Mouse (Mus musculus) cerebellum, adult 2 months (tissue): ENCODE measurements around the gene Map3k1. TPM values are rescaled to one million over a fixed set of nuclear protein-coding genes. Genes with fewer than 3 reads are reported as not detected.
A peak's percentile ranks its signal among the peaks of the same experiment; 100 is the strongest.

ENCODE experiments used
- DNase-seq, 2 experiments: peaks; one replicate each; pipeline ENCODE4 v3.0.0; 2021
- H3K27ac ChIP-seq: fragments of 200-500 bp; 2 replicates; pipeline ENCODE4 v1.5.1; 2012; ENCODE audit warnings: low read length, control low read depth, inconsistent platforms; ENCODE audit not compliant: insufficient read depth
- H3K27me3 ChIP-seq: fragments of 200-500 bp; 2 replicates; pipeline ENCODE4 v1.6.1; 2012; ENCODE audit warnings: inconsistent platforms, mild to moderate bottlenecking, low read length, moderate library complexity; ENCODE audit not compliant: control insufficient read depth, insufficient read depth
- H3K4me1 ChIP-seq: fragments of 200-500 bp; 2 replicates; pipeline ENCODE4 v1.6.1; 2011; ENCODE audit warnings: low read length; ENCODE audit not compliant: control insufficient read depth, insufficient read depth
- H3K4me3 ChIP-seq: fragments of 200-500 bp; replicated peaks from 2 replicates; pipeline ENCODE3; 2011; ENCODE audit warnings: mild to moderate bottlenecking, low read depth, low read length, control low read depth; ENCODE audit not compliant: insufficient read depth
- CTCF ChIP-seq: fragments of 200-500 bp; IDR thresholded peaks from 2 replicates; pipeline ENCODE4 v1.5.1; 2011; ENCODE audit warnings: low read depth, mild to moderate bottlenecking, control low read depth, low read length, moderate library complexity, borderline replicate concordance; ENCODE audit not compliant: insufficient read depth
- POLR2A ChIP-seq: fragments of 200-500 bp; IDR thresholded peaks from 2 replicates; pipeline ENCODE4 v1.6.1; 2011; ENCODE audit warnings: low read length, control low read depth, borderline replicate concordance; ENCODE audit not compliant: insufficient read depth
- WGBS: fragments of 180-500 bp; shearing (Covaris S2); methylation state at CpG from one replicate; pipeline ENCODE4 v1.1.7; 2018; 5-methylcytosine and 5-hydroxymethylcytosine counted together
- polyA plus RNA-seq: library from polyadenylated mRNA; depleted of rRNA; stranded (reverse); fragments of >200 nt; gene quantifications from 2 replicates; pipeline ENCODE4 v1.2.3, GENCODE M21; 2012; rRNA removed

The Map3k1 gene
- polyA plus RNA-seq: 12.3 and 13.6 TPM in 2 replicates

DNA sequence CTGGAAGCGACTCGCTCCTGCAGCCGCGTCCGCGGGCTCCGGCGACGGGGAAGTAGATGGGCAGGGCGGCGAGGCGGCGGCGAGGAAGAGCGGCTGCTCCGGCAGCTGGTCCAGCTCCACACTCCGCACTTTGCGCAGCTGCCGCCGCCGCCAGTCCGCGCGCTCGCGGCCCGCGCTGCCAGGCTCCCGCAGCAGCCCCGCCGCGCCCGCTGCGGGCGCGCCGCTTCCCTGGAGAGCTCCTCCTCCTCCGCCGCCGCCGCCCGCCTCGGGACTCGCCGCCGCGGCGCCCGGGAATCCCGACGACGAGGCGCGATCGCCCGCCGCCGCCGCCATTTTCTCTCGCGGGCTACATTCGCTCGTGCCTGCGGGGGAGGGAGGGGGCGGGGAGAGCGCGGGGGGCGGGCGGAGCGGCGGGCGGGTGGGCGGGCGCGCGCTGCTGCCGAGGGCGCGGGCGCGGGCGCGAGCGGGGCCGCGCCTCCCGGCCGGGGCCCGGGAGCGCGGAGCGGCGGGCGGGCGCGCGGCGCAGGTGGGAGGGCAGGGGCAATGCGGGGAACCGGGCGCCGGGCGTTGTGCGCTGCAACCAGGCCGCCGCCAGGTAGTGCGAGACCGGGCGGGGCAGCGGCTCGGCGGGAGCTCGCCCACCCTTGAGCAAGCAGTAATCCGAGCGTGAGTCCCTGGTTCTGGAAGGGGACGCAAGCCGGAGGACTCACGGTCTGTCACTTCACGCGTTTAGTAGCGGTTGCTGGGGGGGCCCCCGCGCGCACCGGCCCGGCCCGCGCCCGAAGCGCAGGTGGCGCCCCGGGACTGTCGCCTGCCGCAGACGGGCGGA, at the start of gene Map3k1:
Gene Map3k1 (minus strand): TSS at position 357 of the 829 bp plus-strand sequence.
- peak; percentile 76 to 83 for DNase-seq
- peak within 1 kb of the TSS; percentile 96 for H3K27ac ChIP-seq
- H3K27me3 ChIP-seq: 0 out of 2 replicates have a peak, but pooled peaks cover 1% of the 10 kb centered on the region
- H3K4me1 ChIP-seq: peaks cover 6% of the 10 kb centered on the region; the same call in 1 of the 2 replicates
- H3K4me3 ChIP-seq: peak within 1 kb of the TSS; percentile 95
- TF ChIP-seq POLR2A (peak; percentile 49), CTCF (no peak)
- under 1% methylated on average over 115 of the region's 136 CpGs for whole genome bisulfite sequencing

- Histone ChIP-seq H3K4me1 (no peaks in the 10 kb centered on the region), H3K27me3 (no peaks in the 10 kb centered on the region), H3K4me3 (no peak overlapping the region), H3K27ac (no peak overlapping the region)
- peak in 1 of 2 experiments; percentile 26 for DNase-seq
- 32% methylated on average over 7 of the region's 7 CpGs for WGBS
- TF ChIP-seq POLR2A (no peak), CTCF (no peak)
Measured at GRCm38 (mm10) chr13:111856786-111857455, 48.1 kb upstream of the Map3k1 start.

- Histone ChIP-seq H3K4me1 (no peaks in the 10 kb centered on the region), H3K27me3 (no peaks in the 10 kb centered on the region), H3K4me3 (no peak overlapping the region), H3K27ac (no peak overlapping the region)
- TF ChIP-seq POLR2A: no peak
- no peak for TF ChIP-seq CTCF
- 97% methylated on average over 7 of the region's 7 CpGs for WGBS
- no peak for DNase-seq
Measured at GRCm38 (mm10) chr13:111856232-111856631, 47.4 kb upstream of the Map3k1 start.

GRCm38 (mm10) chr13:111852451-111853224, 43.8 kb upstream of the Map3k1 start:
- no peak overlapping the region for H3K4me3 ChIP-seq
- TF ChIP-seq POLR2A (no peak), CTCF (no peak)
- no peak overlapping the region for H3K27ac ChIP-seq
- no peaks in the 10 kb centered on the region for H3K27me3 ChIP-seq
- 88% methylated on average over 9 of the region's 9 CpGs for WGBS
- no peaks in the 10 kb centered on the region for H3K4me1 ChIP-seq
- no peak for DNase-seq

DNA sequence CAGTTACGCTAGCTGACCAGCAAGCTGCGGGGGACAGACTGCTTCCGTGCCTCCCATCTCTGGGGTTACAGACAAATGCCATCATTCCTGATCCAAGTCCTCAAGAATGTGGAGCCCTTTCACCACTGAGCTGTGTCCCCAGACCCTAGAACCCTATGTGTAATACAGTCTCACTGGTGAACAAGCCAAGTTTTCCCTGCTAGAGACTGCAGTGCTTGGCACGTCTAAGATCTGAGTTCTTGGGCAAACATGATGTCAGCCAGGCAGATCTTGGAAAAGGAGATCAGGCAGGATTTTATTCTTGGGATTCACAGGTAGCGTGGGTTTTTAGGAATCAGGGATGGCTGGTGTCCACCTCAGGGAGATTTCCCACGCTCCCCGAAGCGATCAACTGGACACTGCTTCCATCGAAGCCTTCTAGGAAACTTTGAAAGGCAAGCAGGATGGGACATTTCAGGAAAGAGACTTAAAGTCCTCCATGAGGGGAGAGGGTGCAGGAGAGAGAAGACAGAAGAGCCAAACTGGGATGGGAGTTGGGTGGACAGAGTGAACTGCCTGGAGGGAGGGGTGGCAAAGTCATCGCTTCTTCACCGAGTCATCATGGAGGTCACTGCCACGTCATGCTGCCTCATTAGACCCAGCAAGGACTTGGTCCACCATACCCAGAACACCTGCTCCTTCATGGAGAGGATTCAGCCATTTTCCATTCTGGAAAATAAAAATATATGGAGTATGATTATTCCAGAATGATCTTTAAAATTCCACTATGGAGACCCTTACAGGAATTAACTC, 41.4 kb upstream of the Map3k1 start:
- no peak overlapping the region for H3K27ac ChIP-seq
- H3K27me3 ChIP-seq: no peaks in the 10 kb centered on the region
- no peaks in the 10 kb centered on the region for H3K4me1 ChIP-seq
- no peak for DNase-seq
- 88% methylated on average over 12 of the region's 12 CpGs for WGBS
- no peak overlapping the region for H3K4me3 ChIP-seq
- TF ChIP-seq CTCF: no peak
- TF ChIP-seq POLR2A: no peak

DNA sequence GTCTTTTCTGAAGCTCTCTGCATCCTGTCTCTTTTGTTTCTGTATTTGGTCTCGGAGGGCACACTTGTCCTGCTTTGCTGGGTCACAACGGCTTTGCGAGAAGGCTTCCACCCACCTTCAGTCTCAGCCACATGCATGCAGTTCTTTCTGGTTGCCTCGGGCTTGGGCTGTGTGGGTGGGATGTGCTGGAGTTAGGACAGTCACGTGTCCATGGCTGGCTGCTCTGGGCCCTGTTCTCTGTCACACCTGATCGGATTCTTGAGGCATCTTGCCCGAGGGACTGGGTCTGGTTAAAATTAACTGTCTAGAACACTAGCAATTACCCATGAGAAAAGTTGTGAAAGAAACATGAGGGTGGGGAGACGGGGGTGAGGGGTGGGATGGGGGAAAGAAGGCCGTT, 36.7 kb upstream of the Map3k1 start:
- H3K4me3 ChIP-seq: no peak overlapping the region
- H3K27ac ChIP-seq: no peak overlapping the region
- 55% methylated on average over 9 of the region's 9 CpGs for WGBS
- DNase-seq: no peak
- H3K27me3 ChIP-seq: no peaks in the 10 kb centered on the region
- TF ChIP-seq POLR2A (no peak), CTCF (no peak)
- H3K4me1 ChIP-seq: no peaks in the 10 kb centered on the region

DNA sequence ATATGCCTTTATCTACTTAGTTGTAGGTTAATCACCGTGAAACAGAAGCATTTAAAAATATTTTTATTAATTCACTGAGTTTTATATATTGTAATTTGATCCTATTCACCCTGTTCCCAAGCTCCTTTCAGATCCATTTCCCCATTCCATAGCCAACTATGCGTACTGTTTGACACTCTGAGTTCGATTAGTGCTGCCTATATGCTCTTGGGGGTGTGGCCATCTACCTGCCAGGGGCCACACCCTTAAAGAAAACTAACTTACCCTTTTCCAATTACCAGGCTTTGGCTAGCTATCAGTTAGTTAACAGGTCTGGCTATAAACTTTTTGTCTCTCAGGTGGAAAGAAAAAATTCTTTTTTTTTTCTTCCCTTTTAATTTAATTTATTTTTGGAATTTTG, 35.5 kb upstream of the Map3k1 start:
- WGBS: 93% methylated on average over 3 of the region's 3 CpGs
- Histone ChIP-seq H3K4me1 (no peaks in the 10 kb centered on the region), H3K4me3 (no peak overlapping the region), H3K27me3 (no peaks in the 10 kb centered on the region), H3K27ac (no peak overlapping the region)
- DNase-seq: no peak
- TF ChIP-seq CTCF: no peak
- TF ChIP-seq POLR2A: no peak
